Comparison of ENCODE assay signal across 8 mouse cellular contexts in the genomic region with DNA sequence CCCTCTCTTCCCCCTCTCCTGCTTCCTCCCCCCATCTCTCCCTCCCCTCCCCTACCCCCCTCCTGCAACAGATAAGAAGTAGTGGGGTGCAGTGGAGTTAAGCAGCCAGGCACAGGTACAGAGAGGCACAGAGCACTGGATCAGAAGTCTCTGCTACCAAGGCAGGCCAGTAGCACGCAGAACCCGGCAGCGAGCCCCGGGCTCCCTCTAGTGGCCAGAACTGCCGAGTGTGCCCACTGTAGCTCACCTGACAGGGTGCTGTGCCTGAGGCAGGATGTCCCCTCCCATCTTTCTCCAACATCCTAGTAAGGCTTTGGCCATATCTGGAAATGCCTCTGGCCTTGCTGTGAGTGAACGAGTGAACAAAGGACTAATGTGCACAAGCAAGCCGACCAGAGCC. TPM values are rescaled to one million over a fixed set of nuclear protein-coding genes. Genes with fewer than 3 reads are reported as not detected.
DNase-seq lines count a peak whose midpoint lies in the region; ATAC-seq and TF ChIP-seq lines count a peak whose summit lies in the region.

No protein-coding gene starts in this region.

- no peaks in the 10 kb centered on the region for H3K4me1 ChIP-seq in embryonic facial prominence, embryonic 11.5 days (ENCODE audit: control insufficient read depth, insufficient read depth, low read length)
- H3K4me1 ChIP-seq in heart, postnatal 0 days (ENCODE audit: control insufficient read depth, insufficient read depth) = no peaks in the 10 kb centered on the region
- no peaks in the 10 kb centered on the region for H3K4me1 ChIP-seq in liver, embryonic 16.5 days (ENCODE audit: control insufficient read depth, low read depth, low read length)
- H3K4me1 ChIP-seq in neural tube, embryonic 14.5 days (ENCODE audit: control insufficient read depth, insufficient read depth, low read length) = no peaks in the 10 kb centered on the region

- TF ChIP-seq EP300 in heart, postnatal 0 days (IDR thresholded peaks at IDR 0.05; ENCODE audit: low read depth) = no peak

- peak; percentile 48 for DNase-seq in CD4-positive helper T cell, adult 2 months (ENCODE audit: low read depth, low spot score)
- peak; percentile 87 for DNase-seq in adrenal gland, postnatal 25 days
- DNase-seq in embryonic facial prominence, embryonic 11.5 days (ENCODE audit: low spot score) = peak; percentile 83
- peak; percentile 46 for DNase-seq in heart, postnatal 0 days (ENCODE audit: low spot score)
- DNase-seq in kidney, postnatal 4 days = peak; percentile 91 to 92
- peak; percentile 37 for DNase-seq in testis, postnatal 14 days (ENCODE audit: low spot score)

- H3K27me3 ChIP-seq in embryonic facial prominence, embryonic 11.5 days (ENCODE audit: control insufficient read depth, insufficient read depth, low read length) = no peaks in the 10 kb centered on the region
- H3K27me3 ChIP-seq in heart, postnatal 0 days (ENCODE audit: control insufficient read depth, insufficient read depth, low read length) = no peaks in the 10 kb centered on the region; the same call in 1 of the 2 replicates
- no peaks in the 10 kb centered on the region for H3K27me3 ChIP-seq in liver, embryonic 16.5 days (ENCODE audit: control insufficient read depth, insufficient read depth, low read depth, low read length)
- H3K27me3 ChIP-seq in neural tube, embryonic 14.5 days (ENCODE audit: control insufficient read depth, insufficient read depth, low read length) = no peaks in the 10 kb centered on the region

- H3K36me3 ChIP-seq in embryonic facial prominence, embryonic 11.5 days (replicated peaks; ENCODE audit: control insufficient read depth, insufficient read depth, low read depth, low read length) = no peaks in the 10 kb centered on the region
- no peaks in the 10 kb centered on the region for H3K36me3 ChIP-seq in heart, postnatal 0 days (replicated peaks; ENCODE audit: control insufficient read depth, insufficient read depth, low read length)
- no peaks in the 10 kb centered on the region for H3K36me3 ChIP-seq in liver, embryonic 16.5 days (ENCODE audit: control insufficient read depth, insufficient read depth)
- H3K36me3 ChIP-seq in neural tube, embryonic 14.5 days (ENCODE audit: control insufficient read depth, insufficient read depth, low read length) = no peaks in the 10 kb centered on the region

- no peak overlapping the region for H3K9ac ChIP-seq in embryonic facial prominence, embryonic 11.5 days (replicated peaks; ENCODE audit: low read length)
- H3K9ac ChIP-seq in heart, postnatal 0 days (replicated peaks; ENCODE audit: low read depth, low read length) = no peak overlapping the region
- no peak overlapping the region for H3K9ac ChIP-seq in liver, embryonic 16.5 days (ENCODE audit: low read depth, low read length)
- H3K9ac ChIP-seq in neural tube, embryonic 14.5 days (replicated peaks; ENCODE audit: low read depth, low read length) = no peak overlapping the region

- H3K4me2 ChIP-seq in embryonic facial prominence, embryonic 11.5 days (ENCODE audit: low read depth, low read length) = no peak overlapping the region
- H3K4me2 ChIP-seq in heart, postnatal 0 days (ENCODE audit: low read depth, low read length) = no peak overlapping the region
- no peak overlapping the region for H3K4me2 ChIP-seq in liver, embryonic 16.5 days (ENCODE audit: low read depth, low read length)
- no peak overlapping the region for H3K4me2 ChIP-seq in neural tube, embryonic 14.5 days (ENCODE audit: low read depth, low read length)

- no peaks in the 10 kb centered on the region for H3K9me3 ChIP-seq in embryonic facial prominence, embryonic 11.5 days (replicated peaks; ENCODE audit: control insufficient read depth, low read length)
- H3K9me3 ChIP-seq in heart, postnatal 0 days (replicated peaks; ENCODE audit: control insufficient read depth, low read length) = no peaks in the 10 kb centered on the region
- H3K9me3 ChIP-seq in liver, embryonic 16.5 days (replicated peaks; ENCODE audit: control insufficient read depth, low read length) = no peaks in the 10 kb centered on the region
- no peaks in the 10 kb centered on the region for H3K9me3 ChIP-seq in neural tube, embryonic 14.5 days (ENCODE audit: control insufficient read depth, low read length)

- ATAC-seq in embryonic facial prominence, embryonic 11.5 days (replicated peaks; ENCODE audit: insufficient number of reproducible peaks, low FRiP score, low TSS enrichment, low read depth) = peak; percentile 54; the same call in 1 of the 2 replicates
- peak; percentile 74 for ATAC-seq in heart, postnatal 0 days (ENCODE audit: insufficient read depth, low read depth)
- ATAC-seq in liver, embryonic 16.5 days (ENCODE audit: low read depth) = peak; percentile 68
- peak; percentile 70 for ATAC-seq in neural tube, embryonic 14.5 days (ENCODE audit: low read depth)

- H3K27ac ChIP-seq in embryonic facial prominence, embryonic 11.5 days (replicated peaks; ENCODE audit: low read depth, low read length) = no peak overlapping the region
- no peak overlapping the region for H3K27ac ChIP-seq in heart, postnatal 0 days (ENCODE audit: low read depth)
- no peak overlapping the region for H3K27ac ChIP-seq in liver, embryonic 16.5 days (ENCODE audit: low read length)
- H3K27ac ChIP-seq in neural tube, embryonic 14.5 days (ENCODE audit: low read depth, low read length) = no peak overlapping the region

- 9% methylated on average over 7 of the region's 7 CpGs for WGBS in embryonic facial prominence, embryonic 11.5 days
- WGBS in heart, postnatal 0 days = 2% methylated on average over 7 of the region's 7 CpGs
- 6% methylated on average over 7 of the region's 7 CpGs for WGBS in liver, embryonic 16.5 days (ENCODE audit: insufficient replicate concordance)
- 4% methylated on average over 7 of the region's 7 CpGs for WGBS in neural tube, embryonic 14.5 days

- peak; percentile 84 for TF ChIP-seq CTCF in heart, postnatal 0 days (IDR thresholded peaks at IDR 0.05; ENCODE audit: low read depth)

- no peak overlapping the region for H3K4me3 ChIP-seq in embryonic facial prominence, embryonic 11.5 days (ENCODE audit: low read depth, low read length)
- H3K4me3 ChIP-seq in heart, postnatal 0 days (ENCODE audit: low read depth, low read length) = no peak overlapping the region
- H3K4me3 ChIP-seq in liver, embryonic 16.5 days (ENCODE audit: low read depth, low read length) = no peak overlapping the region
- H3K4me3 ChIP-seq in neural tube, embryonic 14.5 days (ENCODE audit: low read depth, low read length) = no peak overlapping the region

RNA-seq across cellular contexts. Expression of gene Aldh1l1, which starts 51.7 kb away (rescaled TPM):
- total RNA-seq in adrenal gland, postnatal 25 days (2021) = 179 and 220 TPM in 2 replicates
- 1.2 and 2.2 TPM in 2 replicates for polyA plus RNA-seq in embryonic facial prominence, embryonic 11.5 days (2014; fragmentation: Nextera tagmentation; extraction: Ambion mirVana)
- 5.9 and 7.7 TPM in 2 replicates for total RNA-seq in heart, postnatal 0 days (2014; rRNA removed; ENCODE audit: low replicate concordance)
- polyA plus RNA-seq in heart, postnatal 0 days (2015; fragmentation: Nextera tagmentation; extraction: Ambion mirVana) = 2.3 and 2.8 TPM in 2 replicates
- 35.9 and 48.3 TPM in 2 replicates for polyA plus RNA-seq in liver, embryonic 16.5 days (2015; fragmentation: Nextera tagmentation; extraction: Ambion mirVana)
- 53.3 and 53.5 TPM in 2 replicates for polyA plus RNA-seq in neural tube, embryonic 14.5 days (2014; fragmentation: Nextera tagmentation; extraction: Ambion mirVana)

Comparison
In these comparisons a context has a peak if more than half of its experiments do, and no peak if none do; other contexts are left out.
1. DNase-seq: peak in every context shown above with its lines; median percentile 92 in kidney, postnatal 4 days; 87 in adrenal gland, postnatal 25 days; 83 in embryonic facial prominence, embryonic 11.5 days; 48 in CD4-positive helper T cell, adult 2 months; 46 in heart, postnatal 0 days; 37 in testis, postnatal 14 days.